Mouse (Mus musculus) ovary, postnatal 14 days (tissue): ENCODE data around the gene Nup160.

Source experiments
- DNase-seq: peaks from one replicate; pipeline ENCODE4 v3.0.0; 2022; ENCODE audit warnings: low spot score

Nup160 gene

DNA sequence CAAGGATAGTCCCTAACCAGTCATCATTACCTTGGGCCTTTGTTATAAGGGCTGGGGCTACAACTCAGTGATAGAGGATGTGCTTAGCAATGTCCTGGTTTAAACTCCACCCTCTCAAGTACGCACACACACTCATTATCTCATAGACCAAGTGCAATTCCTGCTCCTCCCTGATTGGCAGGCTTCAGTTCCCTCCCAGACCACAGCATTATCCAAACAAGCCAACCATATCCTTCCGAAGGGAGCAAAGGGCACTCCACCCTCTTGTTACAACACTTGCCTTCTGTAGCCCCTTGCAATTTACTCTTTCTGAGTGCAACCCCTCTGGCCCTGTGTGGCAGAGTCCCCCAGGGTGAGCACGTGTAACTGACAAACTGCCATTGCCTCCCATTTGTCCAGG is 15.6 kb upstream of the Nup160 start:
- no peak for DNase-seq

DNA sequence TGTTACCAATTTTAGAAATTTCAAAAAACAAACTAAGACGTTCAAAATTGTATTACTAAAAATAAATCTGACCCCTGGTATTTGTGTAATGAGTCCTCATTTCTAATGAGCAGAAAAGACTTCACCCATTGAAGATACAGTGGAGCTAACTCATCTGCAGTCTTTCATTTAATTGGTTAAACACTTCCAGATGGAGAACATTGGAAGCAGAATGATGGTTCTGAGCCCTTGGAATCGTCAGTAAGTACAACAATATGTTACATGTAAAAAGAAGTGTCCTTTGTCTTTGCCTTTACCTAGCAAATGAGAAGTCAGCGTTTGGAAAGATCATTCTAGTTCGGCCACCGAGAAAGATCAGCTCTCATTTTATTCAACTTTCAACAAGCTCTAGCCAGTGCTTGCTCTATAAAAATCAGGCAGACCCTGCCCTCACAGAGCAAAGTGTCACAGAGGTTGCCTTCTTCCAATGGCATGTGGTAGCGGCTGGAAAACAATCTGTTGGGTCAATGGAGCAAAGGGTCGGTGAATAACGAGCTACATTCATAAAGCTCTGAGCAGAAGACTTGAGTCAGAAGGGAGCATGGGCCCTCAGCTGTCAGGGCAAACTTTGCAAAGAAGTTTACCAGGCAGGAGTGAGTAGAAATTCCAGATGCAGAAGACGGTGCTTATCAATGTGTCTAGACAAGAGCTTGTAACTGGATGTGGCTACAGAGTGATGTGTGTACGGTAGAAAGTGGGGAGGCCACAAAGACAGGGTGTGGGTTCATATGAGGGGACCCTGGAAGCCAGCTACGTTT is 10.2 kb upstream of the Nup160 start:
- DNase-seq: no peak

DNA sequence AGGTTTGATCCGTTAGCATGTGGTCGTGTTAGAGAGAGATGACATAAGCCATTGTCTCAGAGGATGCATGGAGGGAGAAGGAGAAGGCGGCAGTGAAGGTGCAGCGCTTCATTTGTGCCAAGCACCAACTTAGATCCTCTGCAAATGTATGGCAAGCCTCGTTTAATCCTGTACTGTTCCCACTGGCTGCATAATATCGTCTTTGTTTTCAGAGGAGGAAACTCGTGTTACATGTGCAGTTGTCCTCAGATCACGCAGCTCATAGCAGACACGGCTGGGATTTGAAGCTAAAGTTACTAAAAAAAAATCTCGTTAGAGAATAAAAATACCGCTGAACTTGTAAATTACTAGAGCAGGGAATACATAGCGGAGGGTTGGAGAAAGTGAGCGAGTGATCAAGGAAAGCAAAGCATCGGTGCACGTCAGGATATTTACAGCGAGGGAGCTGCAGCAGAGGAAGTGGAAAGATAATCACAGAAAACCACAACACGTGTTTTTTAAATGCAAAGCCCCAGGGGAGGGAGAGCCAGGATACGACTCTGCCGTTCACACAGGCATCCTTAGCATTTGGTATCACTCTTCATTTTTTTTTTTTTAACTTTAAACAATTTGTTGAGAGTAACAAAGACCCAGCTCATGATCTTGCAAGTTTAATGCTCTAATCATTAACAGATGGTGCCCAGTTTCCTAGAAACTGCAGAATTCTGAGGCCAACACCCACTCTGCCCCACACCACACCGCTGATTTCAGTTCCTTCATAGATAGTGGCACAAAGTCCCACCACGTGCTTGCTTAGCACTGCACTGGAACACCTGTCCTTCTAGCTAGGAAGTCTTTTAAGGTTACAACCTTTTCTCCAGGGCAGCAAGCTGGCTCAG is 9.4 kb upstream of the Nup160 start:
- no peak for DNase-seq

DNA sequence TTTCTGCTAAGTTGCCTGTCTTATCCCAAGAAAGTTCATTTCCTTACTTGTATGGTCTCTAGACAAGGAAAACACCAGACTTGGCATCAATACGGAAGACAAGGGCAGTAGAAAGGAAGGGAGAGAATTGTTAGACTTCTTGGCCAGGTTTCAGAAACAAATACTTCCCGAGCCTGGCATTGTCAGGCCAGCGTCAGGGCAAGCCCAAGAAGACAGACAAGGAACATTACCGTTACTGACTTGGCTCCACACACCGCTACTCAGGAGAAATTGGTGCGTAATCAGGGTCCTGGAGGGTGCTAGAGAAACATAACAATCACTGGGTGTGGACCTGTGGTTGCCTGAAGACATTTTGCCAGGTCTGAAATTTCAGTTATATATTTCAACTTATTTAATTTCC is 6.7 kb upstream of the Nup160 start:
- no peak for DNase-seq

DNA sequence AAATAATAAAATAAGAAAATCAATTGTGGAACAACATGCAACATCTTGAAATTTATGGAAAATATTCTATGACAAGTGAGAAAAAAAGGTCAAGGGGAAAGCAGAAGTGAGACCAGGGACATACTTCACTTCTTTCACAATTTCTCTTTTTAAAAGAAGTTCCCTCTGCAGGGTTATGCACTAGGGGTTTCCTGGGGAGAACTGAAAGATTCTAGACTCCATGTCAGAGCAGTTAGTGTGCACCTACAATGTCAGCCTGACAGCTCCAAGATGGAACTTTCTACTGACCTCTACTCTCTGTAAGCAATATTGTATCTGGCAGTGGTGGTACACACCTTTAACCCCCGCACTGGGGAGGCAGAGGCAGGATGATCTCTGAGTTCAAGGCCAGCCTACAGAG is 3.7 kb upstream of the Nup160 start:
- DNase-seq: no peak

DNA sequence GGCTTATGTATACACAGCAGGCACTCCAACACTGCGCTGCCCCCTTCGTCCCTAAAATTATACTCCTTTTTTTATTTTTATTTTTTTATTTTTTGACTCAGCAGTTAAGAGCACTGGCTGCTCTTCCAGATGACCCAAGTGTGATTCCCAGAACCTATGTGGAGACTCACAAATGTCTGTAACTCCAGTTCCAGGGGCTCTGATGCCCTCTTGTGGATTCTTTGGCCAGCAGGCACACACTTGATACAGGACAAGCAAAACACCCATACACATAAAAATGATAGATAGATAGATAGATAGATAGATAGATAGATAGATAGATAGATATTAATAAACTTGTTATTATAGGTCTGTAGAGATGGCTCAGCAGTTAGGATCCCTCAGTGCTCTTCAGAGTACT is 2.5 kb upstream of the Nup160 start:
- no peak for DNase-seq

DNA sequence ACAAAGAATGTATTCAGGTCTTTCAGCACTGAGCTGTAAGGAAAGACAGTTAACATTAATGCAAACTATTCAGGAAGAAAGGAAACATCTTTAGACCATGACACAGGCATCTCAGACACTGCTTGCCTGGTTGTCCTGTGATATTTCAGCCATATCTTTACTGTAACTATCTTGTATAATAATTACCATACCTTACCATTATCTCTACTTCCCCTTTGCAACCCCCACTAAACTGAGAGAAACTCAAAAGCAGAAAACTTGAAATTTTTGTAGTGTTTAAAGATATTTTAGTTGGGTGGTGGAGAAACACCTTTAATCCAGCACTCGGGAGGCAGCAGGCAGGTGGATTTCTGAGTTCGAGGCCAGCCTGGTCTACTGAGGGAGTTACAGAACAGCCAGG is 1.5 kb upstream of the Nup160 start:
- no peak for DNase-seq

DNA sequence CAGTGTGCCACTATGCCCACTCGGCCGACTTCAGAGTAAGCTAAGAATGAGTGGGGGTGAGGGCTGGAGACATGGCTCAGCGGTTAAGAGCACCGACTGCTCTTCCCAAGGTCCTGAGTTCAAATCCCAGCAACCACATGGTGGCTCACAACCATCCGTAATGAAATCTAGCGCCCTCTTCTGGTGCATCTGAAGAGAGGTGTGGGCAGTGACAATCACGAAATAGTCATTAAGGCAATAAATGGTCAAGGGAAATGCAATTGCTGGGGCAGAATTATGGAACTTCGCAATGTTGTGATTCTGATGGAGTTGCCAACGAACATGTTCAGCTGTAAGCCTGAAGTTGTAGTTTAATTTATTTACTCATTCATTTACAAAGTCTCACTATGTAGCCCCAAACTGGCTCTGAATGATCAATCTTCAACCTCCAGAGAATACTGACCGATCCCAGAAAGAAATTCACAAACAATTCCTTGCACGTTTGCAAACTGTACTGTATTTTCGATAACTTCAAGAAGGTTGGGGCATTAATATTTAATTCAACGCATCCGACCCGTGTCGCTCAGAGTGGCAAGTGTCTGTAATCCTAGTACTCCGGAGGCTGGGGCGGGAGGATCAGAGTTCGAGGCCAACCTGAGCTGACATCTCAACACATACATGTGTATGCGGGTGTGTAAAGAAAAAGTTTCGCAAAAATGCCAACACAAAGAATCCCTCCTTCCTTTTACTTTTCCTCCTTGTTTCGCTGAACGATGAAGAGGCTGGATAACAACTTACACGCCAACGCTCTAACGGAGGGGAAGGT is 1.4 kb downstream of the Nup160 start:
- no peak for DNase-seq

DNA sequence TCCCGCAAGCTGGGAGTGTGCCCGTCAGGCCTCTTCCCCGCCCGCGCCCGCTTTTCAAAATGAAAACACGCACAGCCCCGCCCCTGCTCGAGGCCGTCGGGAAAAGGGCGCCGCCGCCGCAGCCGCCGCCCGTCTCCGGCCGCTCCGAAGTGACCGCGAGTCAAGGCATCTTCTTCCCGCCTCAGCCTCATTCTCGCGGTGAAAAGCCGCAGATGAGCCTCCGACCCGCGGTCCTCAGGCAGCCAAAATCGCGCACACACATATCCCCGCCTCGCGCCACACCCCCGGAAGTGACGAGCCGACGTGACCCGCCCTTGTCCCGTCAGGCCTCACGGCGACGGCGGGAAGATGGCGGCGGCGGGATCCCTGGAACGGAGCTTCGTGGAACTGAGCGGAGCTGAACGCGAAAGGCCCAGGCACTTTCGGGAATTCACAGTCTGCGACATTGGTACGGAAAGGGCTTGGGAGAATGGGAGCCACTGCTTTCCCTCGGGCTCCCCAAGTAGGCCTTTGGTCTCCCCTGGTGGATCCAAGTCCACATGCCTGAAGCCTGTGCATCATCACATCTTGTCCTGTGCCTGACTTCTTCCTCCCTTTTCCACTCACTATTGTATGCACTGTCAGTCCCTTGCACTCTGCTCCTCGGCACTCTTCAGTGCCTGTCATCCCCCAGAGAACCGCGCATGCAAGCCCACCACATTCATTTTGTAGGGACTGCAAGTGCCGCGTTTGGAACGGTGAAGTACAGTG is 2.2 kb downstream of the Nup160 start:
- peak; percentile 95 for DNase-seq

DNA sequence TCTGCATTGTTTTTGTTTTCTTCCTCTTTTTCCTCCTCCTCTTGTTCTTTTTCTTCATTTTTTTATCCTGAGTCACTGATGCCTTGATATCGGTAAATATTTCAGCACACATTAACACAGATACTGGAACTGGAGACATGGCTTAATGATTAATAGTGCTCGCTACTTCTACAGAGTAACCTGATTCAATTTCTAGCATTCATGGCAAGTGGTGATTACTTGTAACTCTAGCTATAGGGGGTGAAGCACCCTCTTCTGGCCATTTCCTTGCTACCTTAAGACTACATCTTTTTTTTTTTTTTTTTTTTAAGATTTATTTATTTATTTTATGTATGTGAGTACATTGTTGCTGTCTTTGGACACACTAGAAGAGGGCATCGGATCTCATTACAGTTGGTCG is 23.9 kb downstream of the Nup160 start:
- no peak for DNase-seq

DNA sequence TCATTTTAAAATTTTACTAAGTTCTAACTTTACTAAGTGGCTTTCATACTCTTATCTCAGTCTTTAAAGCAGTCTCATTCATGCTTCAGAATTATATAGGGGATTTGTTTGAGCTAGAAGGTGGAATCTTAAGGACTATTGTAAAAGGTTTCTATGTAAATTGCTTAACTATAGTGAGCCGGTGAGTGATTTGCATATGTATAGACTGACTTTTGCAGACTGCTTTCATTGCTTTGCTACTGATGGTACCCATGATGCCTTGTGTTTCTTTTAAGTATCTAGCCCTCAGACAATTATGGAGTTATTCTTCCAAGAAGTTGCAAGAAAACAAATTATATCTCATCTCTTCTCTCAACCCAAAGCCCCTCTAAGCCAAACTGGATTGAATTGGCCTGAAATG is 31.5 kb downstream of the Nup160 start:
- DNase-seq: no peak

DNA sequence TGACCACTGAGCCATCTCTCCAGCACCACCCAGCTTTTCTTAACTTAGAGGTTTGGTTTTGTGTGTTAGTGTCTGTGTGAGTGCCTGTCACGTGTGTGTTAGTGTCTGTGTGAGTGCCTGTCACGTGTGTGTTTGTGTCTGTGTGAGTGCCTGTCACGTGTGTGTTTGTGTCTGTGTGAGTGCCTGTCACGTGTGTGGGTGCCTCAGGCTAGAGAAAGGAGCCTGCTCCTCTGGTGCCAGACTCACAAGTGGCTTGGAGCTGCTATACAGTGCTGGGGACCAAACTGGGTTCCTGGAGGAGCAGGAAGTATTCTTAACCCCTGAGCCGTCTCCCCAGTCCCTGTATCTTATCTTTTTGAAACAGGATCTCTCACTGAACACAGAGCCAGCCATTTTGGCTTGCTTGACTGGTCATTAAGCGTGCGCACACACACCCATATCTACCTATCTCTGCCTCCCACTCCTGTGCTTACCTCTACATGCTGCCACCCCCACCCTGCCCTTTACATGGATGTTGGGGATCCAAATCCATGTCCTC is 38.6 kb downstream of the Nup160 start:
- DNase-seq: no peak

DNA sequence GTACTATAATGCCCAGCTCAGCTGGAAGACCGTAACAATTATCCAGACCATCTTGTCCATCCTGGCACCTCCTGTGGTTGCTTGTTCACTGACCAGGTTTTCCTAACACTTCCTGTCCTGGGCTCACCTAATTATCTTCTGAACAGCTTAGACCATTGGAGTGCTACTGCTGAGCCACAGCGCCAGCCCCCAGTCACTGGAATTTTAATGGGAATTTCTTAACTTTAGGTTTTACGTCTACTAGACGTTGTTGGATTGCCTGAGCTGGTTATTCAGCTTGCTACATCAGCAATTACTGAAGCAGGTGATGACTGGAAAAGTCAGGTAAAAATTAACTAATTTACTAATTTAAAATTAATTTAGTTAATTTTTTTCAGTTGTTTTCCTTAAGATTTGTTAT is 40.4 kb downstream of the Nup160 start:
- DNase-seq: no peak

DNA sequence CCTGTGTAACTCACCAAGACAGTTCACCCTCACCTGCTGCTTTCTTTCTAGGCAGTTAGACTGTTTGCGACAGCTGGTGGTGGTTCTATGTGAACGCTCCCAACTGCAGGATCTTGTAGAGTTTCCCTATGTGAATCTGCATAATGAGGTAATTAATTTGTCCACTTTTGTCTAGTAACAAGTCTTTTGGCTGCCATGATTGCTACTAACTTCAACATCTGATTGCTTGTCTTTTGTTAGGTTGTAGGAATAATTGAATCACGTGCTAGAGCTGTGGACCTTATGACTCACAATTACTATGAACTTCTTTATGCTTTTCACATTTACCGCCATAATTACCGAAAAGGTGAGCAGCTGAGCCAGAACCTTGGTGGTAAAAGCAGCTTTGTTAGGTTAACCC is 40.9 kb downstream of the Nup160 start:
- no peak for DNase-seq

DNA sequence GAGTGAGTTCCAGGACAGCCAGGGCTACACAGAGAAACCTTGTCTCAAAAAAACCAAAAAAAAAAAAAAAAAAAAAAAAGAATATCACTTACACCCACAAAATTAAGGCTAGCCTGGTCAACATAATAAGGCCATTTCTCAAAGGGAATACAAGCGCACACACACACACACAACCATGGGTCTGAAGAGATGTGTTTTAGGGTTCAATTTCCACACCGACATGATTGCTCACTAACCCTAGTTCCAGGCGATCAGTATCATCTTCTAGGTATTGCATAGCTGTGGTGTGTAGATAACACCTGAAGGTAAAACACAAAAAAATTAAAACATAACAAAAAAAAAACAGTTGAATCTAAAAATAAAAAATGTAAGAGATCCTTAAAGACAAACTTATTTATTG is 49.8 kb downstream of the Nup160 start:
- no peak for DNase-seq

DNA sequence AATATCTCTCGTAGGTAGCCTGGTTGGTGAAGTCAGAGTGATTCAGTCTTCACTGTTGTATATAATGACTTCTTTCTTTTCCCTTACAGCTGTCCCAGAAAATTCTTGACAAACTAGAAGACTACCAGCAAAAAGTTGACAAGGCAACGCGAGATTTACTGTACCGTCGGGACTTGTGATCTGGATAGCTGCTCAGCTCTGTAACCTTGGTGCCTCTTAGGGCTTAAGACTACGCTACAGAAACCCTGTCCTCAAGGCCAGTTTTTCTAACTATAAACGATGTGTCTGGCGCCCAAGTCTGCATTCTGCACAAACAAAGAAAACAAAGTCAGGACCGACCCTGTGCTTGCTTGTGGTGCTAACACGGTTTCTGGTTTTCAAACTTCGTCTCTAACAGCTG is 58.3 kb downstream of the Nup160 start:
- DNase-seq: no peak

DNA sequence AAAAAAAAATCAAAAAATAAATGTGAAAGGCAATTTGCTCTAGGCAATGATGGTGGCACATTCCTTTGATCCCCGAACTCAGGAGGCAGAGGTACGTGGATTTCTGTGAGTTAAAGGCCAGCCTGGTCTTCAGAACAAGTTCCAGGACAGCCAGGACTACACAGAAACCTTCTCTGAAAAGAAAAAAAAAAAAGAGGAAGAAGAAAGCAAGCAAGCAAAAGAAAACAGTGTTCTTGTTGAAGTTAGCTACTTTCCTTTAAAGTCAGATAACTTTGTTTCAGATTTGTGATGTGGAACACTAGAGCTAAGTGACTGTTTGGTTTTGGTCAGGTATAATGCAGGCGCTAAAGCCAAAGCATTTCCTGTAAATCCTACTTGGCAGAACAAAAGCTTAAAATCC is 61.8 kb downstream of the Nup160 start:
- DNase-seq: no peak

DNA sequence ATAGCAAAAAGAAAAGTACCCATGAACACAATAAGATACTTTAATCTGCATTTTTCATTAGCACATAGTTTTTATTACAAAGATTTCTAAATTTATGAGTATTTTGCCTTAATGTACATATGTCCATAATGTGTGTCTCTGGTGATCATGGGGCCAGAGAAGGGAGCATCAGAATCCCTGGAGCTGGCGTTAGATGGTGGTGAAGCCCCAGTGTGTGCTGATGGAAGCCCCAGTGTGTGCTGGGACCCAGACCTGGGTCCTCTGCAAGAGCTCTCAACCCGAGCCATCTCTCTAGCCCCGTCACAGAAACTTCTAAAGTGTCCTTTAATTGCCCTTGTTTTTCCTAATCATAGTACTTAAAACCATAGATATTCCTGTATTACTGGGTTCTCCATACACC is 62.3 kb downstream of the Nup160 start:
- no peak for DNase-seq

DNA sequence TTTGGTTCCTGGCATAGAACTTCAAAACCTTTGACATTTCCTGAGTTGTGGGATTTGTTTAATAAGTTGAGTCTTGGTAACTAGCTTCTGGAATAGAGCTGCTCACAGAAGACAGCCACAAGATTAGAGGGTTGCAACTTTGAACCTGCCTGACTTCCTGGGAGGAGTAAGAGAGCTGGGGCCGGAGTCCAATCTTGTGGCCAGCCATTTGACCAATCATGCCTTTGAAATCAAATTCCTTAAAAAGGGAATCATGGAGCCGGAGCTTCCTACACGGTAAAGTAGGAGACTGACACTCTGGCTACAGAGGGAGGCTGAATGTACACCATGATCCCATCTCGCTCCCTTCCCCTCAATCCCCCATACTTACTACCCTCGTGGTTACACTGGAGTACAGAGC is 62.9 kb downstream of the Nup160 start:
- DNase-seq: no peak

DNA sequence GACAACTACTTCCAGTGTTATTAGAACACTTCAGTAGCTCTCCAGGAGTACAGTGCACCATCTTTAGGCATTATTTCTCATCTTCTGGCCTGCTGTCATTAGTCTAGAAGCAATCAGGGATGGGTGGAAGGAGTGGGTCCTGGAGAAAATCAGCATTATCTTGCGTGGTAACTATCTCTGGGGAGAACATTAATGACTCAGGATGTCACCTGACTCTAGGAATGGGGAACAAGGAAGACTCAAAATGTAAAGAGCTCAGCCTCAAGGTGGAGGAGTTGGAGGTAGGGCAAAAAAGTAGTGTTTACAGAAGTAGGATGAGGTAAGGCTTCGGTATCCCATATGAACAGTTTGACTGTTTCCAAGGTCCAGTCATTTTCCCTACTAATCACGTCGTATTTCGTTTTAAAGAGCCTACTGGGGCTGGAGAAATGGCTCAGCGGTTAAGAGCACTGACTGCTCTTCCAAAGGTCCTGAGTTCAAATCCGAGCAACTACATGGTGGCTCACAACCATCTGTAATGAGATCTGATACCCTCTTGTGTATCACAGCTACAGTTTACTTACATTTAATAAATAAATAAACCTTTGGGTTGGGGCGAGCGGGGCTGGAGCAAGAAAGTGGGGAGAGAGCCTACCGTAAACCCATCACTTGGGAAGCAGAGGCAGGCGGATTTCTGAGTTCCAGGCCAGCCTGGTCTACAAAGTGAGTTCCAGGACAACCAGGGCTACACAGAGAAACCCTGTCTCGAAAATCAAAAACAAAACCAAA is 67.5 kb downstream of the Nup160 start:
- peak; percentile 5 for DNase-seq
